Mouse (Mus musculus): ENCODE results near the gene Ano6.

GRCm38 (mm10) chr15:95792261-95793260 is 1.9 kb downstream of the Ano6 start:
- TF ChIP-seq CTCF (IDR thresholded peaks at IDR 0.05; ENCODE audit: borderline replicate concordance, insufficient read depth, low read depth, low read length) = 0 out of 2 replicates have a peak, but pooled peaks have one; percentile 9
- TF ChIP-seq POLR2A (IDR thresholded peaks at IDR 0.05; ENCODE audit: borderline replicate concordance, insufficient read depth, low read length) = no peak

Data from cerebellum, adult 2 months (tissue).